Mouse (Mus musculus) heart, postnatal 14 days (tissue): ENCODE measurements around the gene Gps1. TPM values are rescaled to one million over a fixed set of nuclear protein-coding genes. Genes with fewer than 3 reads are reported as not detected.
"Not testable (repeated sequence)": the region's sequence is repeated elsewhere in the genome, so short reads cannot be mapped to it uniquely, and the experiment has no call there.

Source experiments
- DNase-seq, 2 experiments: peaks; one replicate each; pipeline ENCODE4 v3.0.0; 2021 to 2022
- intact Hi-C: fragments of 180-260 bp; cut with DNase I; formaldehyde crosslinking; loops from one replicate; pipeline ENCODE4 v1.15.1; 2025
- long read RNA-seq, 2 experiments: library from polyadenylated mRNA; stranded (forward); transcript quantifications; one replicate each; pipeline ENCODE4 v2.0.0; 2021
- total RNA-seq, 2 experiments: library from RNA; stranded (reverse); gene quantifications; 2 replicates each; pipeline ENCODE4 v1.2.3; 2021

The Gps1 gene
- total RNA-seq = 10 to 100 TPM; 56.9 to 57.5 TPM
- long read RNA-seq, experiment 1, transcript Gps1-207 (14 exons, 2,000 nt) = minor isoform, 12 of 158 reads
- long read RNA-seq, experiment 1, transcript Gps1-202 (14 exons, 1,827 nt) = major isoform, 106 of 158 reads
- long read RNA-seq, experiment 1, transcript Gps1-208 (14 exons, 1,843 nt) = minor isoform, 9 of 158 reads
- long read RNA-seq, experiment 1, transcript Gps1-201 (13 exons, 1,925 nt) = minor isoform, 16 of 158 reads
- long read RNA-seq, experiment 1, partial matches to known transcripts = 5 of 158 reads
- long read RNA-seq, experiment 1, other reads (novel, unspliced or antisense) = 10 of 158 reads
- long read RNA-seq, experiment 2, transcript Gps1-207 (14 exons, 2,000 nt) = minor isoform, 10 of 122 reads
- long read RNA-seq, experiment 2, transcript Gps1-201 (13 exons, 1,925 nt) = minor isoform, 7 of 122 reads
- long read RNA-seq, experiment 2, transcript Gps1-208 (14 exons, 1,843 nt) = minor isoform, 12 of 122 reads
- long read RNA-seq, experiment 2, transcript Gps1-202 (14 exons, 1,827 nt) = major isoform, 86 of 122 reads
- long read RNA-seq, experiment 2, partial matches to known transcripts = 3 of 122 reads
- long read RNA-seq, experiment 2, other reads (novel, unspliced or antisense) = 4 of 122 reads

GRCm38 (mm10) chr11:120784064-120784791 lies at the start of gene Gps1, which contains the start of gene Rfng:
Gene Gps1, plus strand, starts transcription at chr11:120784272.
Gene Rfng, minus strand, starts transcription at chr11:120784207.
- intact Hi-C loops = no loop called here
- peak; percentile 85 to 87 for DNase-seq

DNA sequence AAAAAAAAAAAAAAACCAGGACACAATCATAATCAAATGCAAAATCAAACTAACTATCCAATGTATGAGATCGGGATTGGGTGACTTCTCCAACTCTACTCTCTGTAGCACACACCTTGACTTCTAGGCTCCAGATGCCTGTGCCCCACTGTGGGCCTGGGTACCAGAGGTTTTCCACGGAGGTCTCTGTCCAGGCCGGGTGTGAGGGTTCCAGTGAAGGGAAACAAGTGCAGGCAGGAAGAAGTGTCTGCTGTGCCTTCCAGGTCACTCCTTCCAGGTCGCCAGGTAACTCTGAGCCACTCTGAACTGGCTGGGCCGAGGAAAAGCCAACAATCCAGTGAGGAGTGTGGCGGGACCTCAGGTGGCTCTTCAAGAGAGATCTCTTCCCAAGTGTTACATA lies 47.6 kb upstream of the Gps1 start:
- DNase-seq = no peak
- intact Hi-C loops = no loop called here

- intact Hi-C loops = no loop called here
- DNase-seq = no peak
Measured at GRCm38 (mm10) chr11:120740981-120741380, 43.1 kb upstream of the Gps1 start.

GRCm38 (mm10) chr11:120744121-120744701 lies 39.9 kb upstream of the Gps1 start:
- no peak for DNase-seq

DNA sequence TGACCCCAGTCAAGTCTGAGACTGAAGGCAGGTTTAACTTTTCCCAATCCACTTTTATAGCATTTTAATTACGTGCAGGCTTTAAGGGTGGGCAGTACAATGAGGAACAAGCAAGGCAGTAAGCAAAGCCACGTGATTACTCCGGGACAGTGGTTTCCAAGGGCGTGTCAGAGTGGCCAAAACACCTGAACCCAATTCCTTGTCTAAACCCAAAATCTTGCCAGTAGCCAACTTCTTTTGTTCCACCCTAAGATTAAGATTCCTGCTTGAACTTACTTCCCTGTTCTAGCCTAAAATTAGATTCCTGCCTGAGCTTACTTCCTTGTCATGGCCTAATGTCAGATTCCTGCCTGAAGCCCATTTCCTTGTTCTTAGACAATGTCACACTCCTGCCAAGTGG lies 36.1 kb upstream of the Gps1 start:
- no peak for DNase-seq

More at GRCm38 (mm10) chr11:120744121-120744701, 39.9 kb upstream of the Gps1 start:
- intact Hi-C loops = no loop called here

DNA sequence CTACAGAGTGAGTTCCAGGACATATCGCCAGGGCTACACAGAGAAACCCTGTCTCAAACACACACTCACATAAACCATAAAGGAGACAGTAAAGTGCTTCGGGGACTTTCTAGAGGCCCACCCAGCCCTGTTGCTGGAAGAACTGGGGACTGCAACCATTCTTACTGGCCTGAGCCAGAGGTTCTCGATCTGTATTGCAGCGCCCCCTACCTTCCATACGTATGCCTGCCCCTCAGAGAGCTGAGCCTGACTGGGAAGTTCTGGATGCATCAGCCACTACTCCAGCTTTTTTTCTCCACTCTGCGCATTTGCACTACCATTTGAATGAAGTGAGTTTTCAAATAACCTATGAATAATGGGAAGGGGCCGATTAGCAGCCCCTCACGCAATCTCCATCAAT lies 34.6 kb upstream of the Gps1 start:
- peak in 1 of 2 experiments; percentile 55 for DNase-seq

More for the DNA sequence above, 36.1 kb upstream of the Gps1 start:
- intact Hi-C loops = no loop called here

DNA sequence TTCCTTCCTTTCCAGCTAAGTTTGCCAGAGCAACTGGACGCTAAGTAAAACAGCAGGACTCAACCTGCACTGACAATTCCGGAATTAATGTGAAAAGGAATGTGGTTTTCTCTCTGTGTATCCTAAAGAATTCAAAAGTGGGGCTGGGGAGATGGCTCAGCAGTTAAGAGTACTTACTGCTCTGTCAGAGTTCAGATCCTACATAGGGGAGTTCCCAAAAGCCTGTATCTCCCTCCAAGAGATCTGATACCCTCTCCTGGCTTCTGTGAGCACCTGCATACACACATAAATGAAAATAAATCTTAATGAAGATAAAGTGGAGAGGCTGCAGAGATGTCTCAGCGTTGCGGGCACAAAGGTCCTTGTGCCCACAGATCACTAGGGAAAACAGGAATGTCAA lies 32.5 kb upstream of the Gps1 start:
- no peak for DNase-seq
- intact Hi-C loops = loop anchor here (2.0 kb wide), 1 partner anchor 27 kb away; no protein-coding TSS in a partner anchor

More for the DNA sequence above, 34.6 kb upstream of the Gps1 start:
- intact Hi-C loops = no loop called here

GRCm38 (mm10) chr11:120760236-120760635 lies 23.8 kb upstream of the Gps1 start:
- DNase-seq = no peak
- intact Hi-C loops = no loop called here

- DNase-seq = no peak
- intact Hi-C loops = no loop called here
Measured at GRCm38 (mm10) chr11:120761811-120762671, 22.0 kb upstream of the Gps1 start.

DNA sequence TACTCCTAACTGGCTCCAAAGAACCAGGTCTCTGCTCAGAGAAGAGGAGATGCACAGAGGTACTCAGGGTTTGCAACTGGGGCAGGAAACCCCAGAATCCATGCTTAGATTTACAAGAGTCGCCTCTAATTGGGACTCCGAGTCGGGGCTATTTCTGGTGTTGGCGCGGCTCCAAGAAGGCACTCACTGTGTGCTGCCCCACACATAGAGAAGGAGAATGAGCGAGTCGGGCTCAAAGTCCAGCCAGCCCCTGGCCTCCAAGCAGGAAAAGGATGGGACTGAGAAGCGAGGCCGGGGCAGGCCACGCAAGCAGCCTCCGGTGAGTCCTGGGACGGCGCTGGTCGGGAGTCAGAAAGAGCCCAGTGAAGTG lies 21.4 kb upstream of the Gps1 start, which contains the start of gene Hmga1b:
Gene Hmga1b (plus strand): TSS at position 123 of the 370 bp plus-strand sequence.
- DNase-seq, intact Hi-C loops: not testable (repeated sequence)

DNA sequence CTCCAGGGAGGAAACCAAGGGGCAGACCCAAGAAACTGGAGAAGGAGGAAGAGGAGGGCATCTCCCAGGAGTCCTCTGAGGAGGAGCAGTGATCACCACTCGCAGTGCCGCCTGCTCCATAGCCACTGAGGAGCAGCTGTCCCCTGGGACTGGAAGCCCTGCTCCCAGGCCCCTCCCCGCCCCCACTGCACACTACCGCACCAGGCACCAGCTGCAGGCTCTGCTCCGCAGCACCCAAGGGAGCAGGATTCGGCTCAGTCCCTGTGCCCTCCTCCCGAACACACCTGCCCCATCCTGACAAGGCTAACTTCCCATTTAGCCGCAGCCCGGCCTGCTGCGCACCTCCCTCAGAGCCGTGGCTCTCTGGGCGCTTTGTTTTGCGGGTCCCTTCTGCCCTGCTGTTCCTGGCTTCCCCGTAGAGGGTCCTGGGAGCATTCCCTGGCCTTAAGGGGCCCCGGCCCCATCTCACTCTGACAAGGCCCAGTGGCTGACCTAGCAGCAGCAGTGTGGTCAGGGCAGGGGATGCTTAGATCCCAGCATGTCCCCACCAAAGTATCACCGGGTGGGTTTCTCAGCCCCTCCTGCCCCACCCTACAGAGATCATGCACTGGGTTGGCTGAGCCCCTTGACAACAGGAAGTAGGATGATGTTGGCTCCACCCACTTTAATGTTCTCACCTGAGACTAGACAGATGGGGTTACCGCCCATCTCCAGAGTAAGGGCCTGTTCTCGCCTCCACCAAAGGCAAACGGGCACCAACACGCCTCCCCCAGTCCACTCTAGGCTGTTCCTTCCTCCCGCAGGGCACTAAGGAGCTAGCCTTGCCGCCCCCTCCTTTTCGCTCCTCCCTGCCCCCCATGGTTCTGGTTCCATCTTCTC lies 20.7 kb upstream of the Gps1 start:
- intact Hi-C loops, DNase-seq: not testable (repeated sequence)

GRCm38 (mm10) chr11:120767023-120767422 lies 17.0 kb upstream of the Gps1 start:
- DNase-seq = not testable (repeated sequence)

DNA sequence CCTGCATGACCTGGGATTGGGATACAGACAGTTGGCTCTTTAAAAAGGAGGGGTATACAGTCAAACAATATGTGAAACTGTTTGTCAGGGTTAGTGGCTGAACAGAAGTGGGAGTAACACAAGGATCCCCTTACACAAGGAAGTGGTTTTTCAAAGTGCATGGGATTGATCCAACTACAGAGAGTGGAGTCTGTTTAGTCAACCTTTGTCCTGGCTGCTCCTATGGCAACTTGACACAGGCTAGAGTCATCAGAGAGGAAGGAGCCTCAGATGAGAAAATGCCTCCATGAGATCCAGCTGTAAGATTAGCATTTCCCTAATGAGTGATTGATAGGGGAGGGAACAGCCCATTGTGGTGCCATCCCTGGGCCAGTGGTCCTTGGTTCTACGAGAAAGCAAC lies 15.9 kb upstream of the Gps1 start:
- intact Hi-C loops = no loop called here
- no peak for DNase-seq

More at GRCm38 (mm10) chr11:120767023-120767422, 17.0 kb upstream of the Gps1 start:
- intact Hi-C loops = not testable (repeated sequence)

DNA sequence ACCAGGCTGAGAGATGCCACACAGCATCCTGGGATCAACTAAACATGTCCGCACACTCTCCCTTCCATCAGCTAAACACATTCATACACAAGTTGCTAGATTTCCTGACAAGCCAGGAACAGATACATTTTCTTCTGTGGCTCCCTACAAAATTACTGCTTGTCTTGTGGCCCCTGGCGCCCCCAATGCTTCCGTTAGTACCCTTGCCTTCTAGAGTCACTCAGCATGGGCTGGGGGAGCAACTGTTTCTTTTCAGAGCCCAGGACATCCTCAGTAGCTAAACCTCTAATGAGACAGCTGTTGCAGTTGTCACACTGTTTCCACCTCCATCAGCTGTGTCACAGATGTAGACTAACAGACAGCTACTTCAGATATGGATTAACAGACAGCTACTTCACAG lies 11.3 kb upstream of the Gps1 start:
- intact Hi-C loops = loop anchor here (10.0 kb wide), 1 partner anchor 258 kb away; no protein-coding TSS in a partner anchor
- no peak for DNase-seq

GRCm38 (mm10) chr11:120773463-120774190 lies 10.4 kb upstream of the Gps1 start:
- intact Hi-C loops = loop anchor here (10.0 kb wide), 1 partner anchor 259 kb away; no protein-coding TSS in a partner anchor
- DNase-seq = no peak

DNA sequence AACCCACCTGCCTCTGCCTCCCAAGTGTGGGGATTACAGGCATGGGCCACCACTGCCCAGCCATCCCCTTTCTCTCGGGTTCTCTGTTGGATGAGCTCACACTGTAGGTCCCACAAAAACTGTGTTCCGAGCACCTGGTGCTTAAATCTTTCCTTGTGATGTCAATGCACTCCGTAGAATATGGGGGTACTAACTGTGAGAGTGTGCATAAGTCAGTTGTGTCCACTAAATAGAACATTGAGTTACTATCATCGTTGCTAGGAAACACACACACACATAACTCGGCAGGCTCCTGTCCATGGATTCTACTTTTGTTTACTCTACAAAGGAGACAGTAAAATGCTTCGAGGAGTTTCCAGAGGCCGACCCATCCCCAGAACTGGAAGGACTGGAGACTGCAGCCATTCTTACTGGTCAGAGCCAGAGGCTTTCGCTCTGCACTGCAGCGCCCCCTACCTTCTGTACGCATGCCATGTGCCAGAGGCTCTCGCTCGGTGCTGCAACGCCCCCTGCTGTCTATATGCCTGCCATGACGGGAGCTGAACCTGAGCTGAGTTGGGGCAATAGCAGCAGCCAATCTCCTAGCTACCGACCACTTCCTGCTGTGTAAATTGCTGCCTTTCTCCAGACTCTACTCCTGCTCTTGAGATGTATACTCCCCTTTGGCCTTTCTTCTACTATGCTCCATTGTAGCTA lies 8.2 kb upstream of the Gps1 start:
- intact Hi-C loops = loop anchor here (1.0 to 10.0 kb wide), 3 partner anchors 56 to 261 kb away; no protein-coding TSS in a partner anchor
- DNase-seq = peak; percentile 96 to 99

DNA sequence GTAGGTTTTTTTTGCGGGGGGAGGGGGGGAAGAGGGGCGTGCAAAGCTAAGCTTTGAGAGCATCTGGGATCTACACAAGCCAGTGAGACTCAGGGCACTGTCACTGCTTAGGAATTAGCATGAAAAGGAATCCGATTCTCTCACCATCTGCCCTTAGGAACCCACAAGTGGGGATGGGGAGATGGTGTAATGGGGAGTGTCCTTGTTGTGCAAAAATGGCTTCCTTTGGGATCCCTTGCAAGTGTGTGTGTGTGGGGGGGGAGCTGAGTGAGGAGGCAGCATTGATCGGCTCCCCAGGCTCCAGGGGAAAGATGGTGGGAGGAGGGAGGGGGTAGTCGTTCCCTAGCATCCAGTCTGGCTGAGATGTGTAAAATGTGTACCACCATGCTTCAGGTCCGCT lies 6.9 kb upstream of the Gps1 start:
- no peak for DNase-seq
- intact Hi-C loops = loop anchor here (5.0 to 10.0 kb wide), 2 partner anchors 120 to 262 kb away; no protein-coding TSS in a partner anchor
